Mouse (Mus musculus) midbrain, embryonic 11.5 days (tissue): ENCODE results near the gene Btn1a1. TPM values are rescaled to one million over a fixed set of nuclear protein-coding genes. Genes with fewer than 3 reads are reported as not detected.
A peak's percentile ranks its signal among the peaks of the same experiment; 100 is the strongest.

Source experiments
- ATAC-seq: fragments of 200-750 bp; cut with Nextera tagmentation; 2 replicates; pipeline ENCODE4 v1.8.0; 2017; ENCODE audit warnings: moderate TSS enrichment, moderate library complexity; ENCODE audit not compliant: low FRiP score
- DNase-seq: peaks from one replicate; pipeline ENCODE4 v3.0.0; 2015; ENCODE audit warnings: low spot score; ENCODE audit errors: missing footprints
- H3K27ac ChIP-seq: fragments of 300-500 bp; sonication (generic); 2 replicates; pipeline ENCODE4 v1.5.1; 2014; ENCODE audit warnings: low read depth, low read length
- H3K27me3 ChIP-seq: fragments of 300-500 bp; sonication (generic); 2 replicates; pipeline ENCODE4 v1.6.1; 2014; ENCODE audit warnings: mild to moderate bottlenecking, low read length, moderate library complexity, mixed read lengths; ENCODE audit not compliant: control insufficient read depth, insufficient read depth
- H3K36me3 ChIP-seq: fragments of 300-500 bp; sonication (generic); 2 replicates; pipeline ENCODE4 v1.6.1; 2014; ENCODE audit warnings: mild to moderate bottlenecking, low read length, moderate library complexity, mixed read lengths; ENCODE audit not compliant: control insufficient read depth, insufficient read depth
- H3K4me1 ChIP-seq: fragments of 300-500 bp; sonication (generic); 2 replicates; pipeline ENCODE4 v1.6.1; 2014; ENCODE audit warnings: low read length; ENCODE audit not compliant: control insufficient read depth, insufficient read depth
- H3K4me2 ChIP-seq: fragments of 300-500 bp; sonication (generic); 2 replicates; pipeline ENCODE4 v1.6.1; 2014; ENCODE audit warnings: mild to moderate bottlenecking, moderate library complexity
- H3K4me3 ChIP-seq: fragments of 300-500 bp; sonication (generic); 2 replicates; pipeline ENCODE4 v1.5.1; 2014; ENCODE audit warnings: low read depth, low read length
- H3K9ac ChIP-seq: fragments of 300-500 bp; sonication (generic); 2 replicates; pipeline ENCODE4 v1.6.1; 2014; ENCODE audit warnings: low read length
- H3K9me3 ChIP-seq: fragments of 300-500 bp; sonication (generic); 2 replicates; pipeline ENCODE4 v1.6.1; 2016; ENCODE audit warnings: low read length; ENCODE audit not compliant: control insufficient read depth
- WGBS: fragments of 180-500 bp; shearing (Covaris S2); extraction: QIAGEN DNeasy Blood & Tissue Kit; methylation state at CpG from one replicate; pipeline ENCODE4 v1.1.7; 2014; 5-methylcytosine and 5-hydroxymethylcytosine counted together
- polyA plus RNA-seq: library from polyadenylated mRNA; unstranded; fragments of >200 nt; fragmentation: Nextera tagmentation; extraction: Ambion mirVana; gene quantifications from 2 replicates; pipeline ENCODE4 v1.2.1, GENCODE M21; 2014

Gene Btn1a1
- polyA plus RNA-seq, 1 experiment from 2014 or later: not detected

DNA sequence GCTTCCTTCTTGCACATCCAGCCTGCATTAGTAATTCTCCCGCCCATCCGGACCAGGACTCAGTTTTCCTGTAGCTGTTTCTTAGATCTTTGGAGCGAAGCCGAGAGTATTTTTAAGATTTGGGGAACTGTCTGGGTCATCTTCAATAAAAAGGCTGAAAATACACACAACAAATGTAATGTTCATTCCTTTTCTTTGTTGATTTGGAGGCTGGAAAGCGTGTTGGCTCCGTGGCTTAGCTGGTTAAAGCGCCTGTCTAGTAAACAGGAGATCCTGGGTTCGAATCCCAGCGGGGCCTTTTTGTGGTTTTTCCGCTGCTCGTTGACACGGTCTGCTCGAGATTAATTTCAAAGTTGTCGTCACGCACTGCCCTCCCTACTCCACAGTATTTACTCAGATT is 15.3 kb downstream of the Btn1a1 start:
- ATAC-seq: peak; percentile 49; the same call in 1 of the 2 replicates
- Histone ChIP-seq H3K4me3 (peak overlapping the region; percentile 51), H3K9me3 (no peaks in the 10 kb centered on the region), H3K4me1 (no peaks in the 10 kb centered on the region), H3K36me3 (no peaks in the 10 kb centered on the region), H3K9ac (peak overlapping the region; percentile 65), H3K27ac (no peak overlapping the region), H3K4me2 (peak overlapping the region; percentile 63), H3K27me3 (no peaks in the 10 kb centered on the region)
- WGBS: under 1% methylated on average over 15 of the region's 15 CpGs
- DNase-seq: peak; percentile 100

DNA sequence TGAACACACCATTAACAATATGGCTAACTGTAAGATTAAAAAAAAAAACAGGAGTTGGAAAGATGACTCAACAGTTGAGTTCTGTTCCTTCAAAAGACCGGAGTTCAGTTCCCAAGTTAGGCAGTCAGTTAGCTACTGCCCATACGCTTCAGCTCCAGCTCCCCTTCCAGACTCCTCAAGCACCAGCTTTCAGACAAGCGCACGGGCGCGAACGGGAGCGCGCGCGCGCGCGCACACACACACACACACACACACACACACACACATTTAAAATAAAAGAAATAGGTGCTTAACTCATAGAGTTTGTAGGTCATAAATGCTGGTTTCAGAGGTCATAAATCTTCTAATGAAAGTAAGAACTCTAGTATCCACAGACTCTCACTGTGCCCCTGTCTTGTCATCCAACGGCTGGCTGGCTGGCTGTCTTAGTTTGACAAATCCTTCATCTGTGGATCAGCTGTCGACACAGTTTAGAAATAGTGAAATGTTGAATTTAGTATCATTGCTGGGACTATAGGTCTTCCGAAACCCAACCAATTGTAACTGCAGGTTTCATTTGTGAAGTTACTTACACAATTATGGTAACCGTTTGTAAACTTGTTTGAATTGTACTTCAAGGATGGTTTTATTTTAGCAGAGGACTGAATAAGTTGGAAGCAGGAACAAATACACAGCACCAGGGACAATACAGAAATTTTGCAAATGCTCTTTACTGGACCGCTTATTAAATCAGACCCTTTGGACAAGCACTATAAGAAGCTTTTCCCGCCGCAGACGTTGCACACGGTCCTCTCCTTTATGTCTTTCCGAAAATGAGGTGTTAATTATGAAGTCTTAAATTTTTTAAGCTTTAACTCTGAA is 16.2 kb downstream of the Btn1a1 start:
- no peaks in the 10 kb centered on the region for H3K27me3 ChIP-seq
- no peaks in the 10 kb centered on the region for H3K9me3 ChIP-seq
- no peaks in the 10 kb centered on the region for H3K36me3 ChIP-seq
- ATAC-seq: no peak
- peaks cover 3% of the 10 kb centered on the region for H3K4me1 ChIP-seq
- DNase-seq: peak; percentile 98
- peak overlapping the region; percentile 63 for H3K4me2 ChIP-seq
- WGBS: under 1% methylated on average over 24 of the region's 24 CpGs
- peak overlapping the region; percentile 65 for H3K9ac ChIP-seq
- peak overlapping the region; percentile 51 for H3K4me3 ChIP-seq
- H3K27ac ChIP-seq: no peak overlapping the region

DNA sequence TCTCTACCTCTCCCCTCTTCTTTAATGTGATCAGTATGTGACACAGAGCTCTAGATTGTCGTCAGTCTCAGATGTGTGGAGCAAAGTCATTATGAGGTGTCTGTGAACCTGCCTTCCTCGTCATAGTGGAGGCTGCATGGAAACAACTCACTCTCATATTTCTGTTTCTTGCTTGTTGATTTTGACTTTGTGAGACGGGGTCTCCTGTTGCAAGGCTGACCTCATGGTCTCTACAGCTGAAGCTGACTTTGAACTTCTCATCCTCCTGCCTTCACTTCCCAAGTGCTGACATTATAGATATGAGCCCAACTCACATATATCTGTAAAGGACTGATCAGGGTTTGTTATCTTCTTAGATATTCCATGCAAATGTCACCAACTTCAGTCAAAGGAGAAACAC is 16.9 kb downstream of the Btn1a1 start:
- DNase-seq: no peak
- H3K9ac ChIP-seq: no peak overlapping the region
- ATAC-seq: no peak
- peaks cover 6% of the 10 kb centered on the region for H3K4me1 ChIP-seq
- no peaks in the 10 kb centered on the region for H3K36me3 ChIP-seq
- H3K4me3 ChIP-seq: no peak overlapping the region
- H3K27ac ChIP-seq: no peak overlapping the region
- peak overlapping the region; percentile 63; the same call in 1 of the 2 replicates for H3K4me2 ChIP-seq
- H3K9me3 ChIP-seq: no peaks in the 10 kb centered on the region
- 49% methylated on average over 3 of the region's 3 CpGs for WGBS
- H3K27me3 ChIP-seq: no peaks in the 10 kb centered on the region

DNA sequence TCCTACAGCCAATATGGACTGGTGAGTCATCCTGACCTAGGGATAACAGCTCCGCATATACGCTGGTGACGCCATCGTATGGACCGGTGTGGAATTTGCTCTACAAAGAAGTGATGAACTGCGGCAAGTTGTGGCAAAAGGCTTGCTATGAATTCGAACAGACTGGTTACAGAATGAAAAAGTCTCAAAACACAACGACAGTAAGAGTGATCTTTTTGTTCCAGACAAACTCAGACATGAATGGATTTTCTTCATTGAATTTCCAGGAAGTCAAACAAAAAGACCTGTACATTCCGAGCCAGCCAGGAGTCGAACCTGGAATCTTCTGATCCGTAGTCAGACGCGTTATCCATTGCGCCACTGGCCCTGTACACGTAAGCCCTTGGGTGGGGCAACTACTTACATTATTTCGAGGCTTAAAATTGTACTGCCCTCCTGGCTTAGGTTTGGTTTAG is 19.2 kb downstream of the Btn1a1 start:
- Histone ChIP-seq H3K9ac (peak overlapping the region; percentile 64), H3K27ac (peak overlapping the region; percentile 59), H3K4me3 (peak overlapping the region; percentile 48), H3K4me2 (peak overlapping the region; percentile 74), H3K9me3 (no peaks in the 10 kb centered on the region), H3K36me3 (no peaks in the 10 kb centered on the region), H3K27me3 (no peaks in the 10 kb centered on the region), H3K4me1 (peaks cover 6% of the 10 kb centered on the region)
- WGBS: under 1% methylated on average over 16 of the region's 16 CpGs
- peak; percentile 100 for DNase-seq
- peak; percentile 65 for ATAC-seq

DNA sequence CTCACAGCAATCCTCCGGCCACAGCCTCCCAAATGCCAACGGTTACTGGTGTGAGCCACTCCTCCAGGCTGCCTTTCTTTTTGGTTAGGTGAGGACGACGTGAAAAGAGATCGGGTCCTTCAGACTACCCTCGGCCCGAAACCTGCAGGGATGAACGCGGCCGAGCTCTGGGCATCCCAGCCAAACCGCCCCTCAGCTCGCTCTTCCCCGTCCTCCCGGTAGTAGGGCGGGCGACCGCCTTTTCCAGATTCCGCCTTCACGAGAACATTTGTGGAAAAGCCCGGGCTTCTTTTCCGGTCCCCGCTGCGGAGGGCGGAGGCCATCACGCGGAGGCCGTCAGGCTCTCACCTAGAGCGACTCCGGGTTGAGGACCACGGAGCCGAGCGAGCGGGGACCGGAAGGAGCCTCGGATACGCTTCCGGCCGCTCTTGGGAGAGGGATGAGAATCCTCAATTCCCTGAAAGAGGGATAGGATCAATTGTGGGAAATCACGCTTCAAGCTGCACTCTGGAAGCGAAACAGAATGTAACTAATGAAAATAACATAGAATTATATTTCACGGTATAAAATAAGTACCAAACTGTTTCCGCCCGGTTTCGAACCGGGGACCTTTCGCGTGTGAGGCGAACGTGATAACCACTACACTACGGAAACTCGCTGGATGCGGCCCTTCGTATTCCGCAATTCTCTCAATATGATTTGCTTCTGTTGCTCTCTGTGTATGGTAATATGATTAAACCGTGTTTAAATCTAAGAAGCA is 20.0 kb downstream of the Btn1a1 start:
- under 1% methylated on average over 55 of the region's 55 CpGs for WGBS
- Histone ChIP-seq H3K4me1 (peaks cover 6% of the 10 kb centered on the region), H3K9me3 (no peaks in the 10 kb centered on the region), H3K36me3 (no peaks in the 10 kb centered on the region), H3K4me3 (peak overlapping the region; percentile 48), H3K27ac (peak overlapping the region; percentile 90), H3K4me2 (peak overlapping the region; percentile 74), H3K27me3 (no peaks in the 10 kb centered on the region), H3K9ac (peak overlapping the region; percentile 70)
- DNase-seq (peak; percentile 100), ATAC-seq (peak; percentile 94)

DNA sequence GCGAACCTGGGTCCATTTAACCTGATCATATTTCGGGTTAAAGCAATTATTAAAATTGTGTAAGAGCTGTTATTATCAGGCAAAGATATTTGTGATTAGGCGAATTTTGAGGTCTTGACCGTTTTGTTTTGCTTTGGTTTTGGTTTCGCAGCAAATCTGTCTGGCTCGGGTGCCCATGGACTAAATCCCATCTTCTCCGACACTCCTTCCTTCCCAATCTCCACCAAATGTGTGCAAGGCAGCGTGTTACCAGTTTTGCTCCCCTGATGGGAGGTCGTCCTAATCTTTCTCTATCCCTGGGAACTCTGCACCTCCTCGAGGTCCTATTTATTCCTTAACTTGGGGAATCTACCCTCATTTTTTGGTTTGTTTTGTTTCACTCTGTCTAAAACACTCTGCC is 20.5 kb downstream of the Btn1a1 start:
- Histone ChIP-seq H3K27me3 (no peaks in the 10 kb centered on the region), H3K36me3 (no peaks in the 10 kb centered on the region), H3K9me3 (no peaks in the 10 kb centered on the region), H3K4me2 (peak overlapping the region; percentile 74), H3K4me3 (peak overlapping the region; percentile 48), H3K4me1 (peaks cover 6% of the 10 kb centered on the region), H3K9ac (peak overlapping the region; percentile 70), H3K27ac (peak overlapping the region; percentile 90)
- DNase-seq: no peak
- ATAC-seq: no peak
- 2% methylated on average over 10 of the region's 10 CpGs for WGBS

DNA sequence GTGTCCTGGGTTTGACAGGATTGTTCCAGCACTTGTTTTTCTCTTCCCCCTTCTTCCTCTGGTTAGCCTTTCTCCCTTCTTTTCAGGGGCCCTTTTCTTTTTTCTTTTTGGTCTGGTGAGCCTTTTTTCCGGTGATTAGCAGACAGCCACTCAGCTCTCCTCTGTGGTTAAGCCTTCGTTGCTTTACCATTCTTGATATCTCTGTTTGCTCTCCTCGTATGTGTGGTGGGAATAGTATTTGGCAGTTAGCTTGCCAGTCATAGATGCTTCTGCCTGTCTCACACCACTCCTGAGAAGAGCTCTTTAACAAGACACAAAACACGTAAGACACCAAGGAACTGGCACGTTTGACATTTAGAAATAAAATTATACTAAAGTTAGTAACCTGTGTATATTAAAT is 21.2 kb downstream of the Btn1a1 start:
- Histone ChIP-seq H3K9me3 (no peaks in the 10 kb centered on the region), H3K9ac (0 out of 2 replicates have a peak overlapping the region, but pooled peaks have one; percentile 22), H3K36me3 (no peaks in the 10 kb centered on the region), H3K4me3 (no peak overlapping the region), H3K27me3 (no peaks in the 10 kb centered on the region), H3K4me1 (peaks cover 6% of the 10 kb centered on the region), H3K4me2 (peak overlapping the region; percentile 74; the same call in 1 of the 2 replicates), H3K27ac (no peak overlapping the region)
- ATAC-seq (no peak), DNase-seq (no peak)
- WGBS: 36% methylated on average over 5 of the region's 5 CpGs

DNA sequence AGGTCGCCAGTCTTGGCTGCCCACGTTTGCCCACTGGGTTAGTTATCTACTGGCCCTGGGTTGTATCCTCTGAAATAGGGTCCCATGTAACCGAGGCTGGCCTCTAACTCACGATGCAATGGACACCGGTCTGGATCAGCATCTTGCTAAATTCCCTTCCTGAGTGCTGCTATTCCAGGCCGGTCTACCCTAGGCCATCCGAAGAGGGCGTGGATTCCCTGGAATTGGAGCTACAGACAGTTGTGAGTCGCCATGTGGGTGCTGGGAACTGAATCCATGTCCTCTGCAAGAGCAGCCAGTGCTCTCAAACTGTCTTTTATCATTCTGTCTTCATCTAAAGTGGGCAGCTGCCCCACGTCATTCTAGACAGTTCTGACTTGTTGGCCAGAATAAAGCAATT is 25.8 kb downstream of the Btn1a1 start:
- Histone ChIP-seq H3K27ac (no peak overlapping the region), H3K36me3 (no peaks in the 10 kb centered on the region), H3K9me3 (no peaks in the 10 kb centered on the region), H3K9ac (no peak overlapping the region), H3K27me3 (no peaks in the 10 kb centered on the region), H3K4me2 (no peak overlapping the region), H3K4me3 (no peak overlapping the region), H3K4me1 (peaks cover 6% of the 10 kb centered on the region)
- DNase-seq (no peak), ATAC-seq (no peak)
- WGBS: 59% methylated on average over 10 of the region's 10 CpGs

DNA sequence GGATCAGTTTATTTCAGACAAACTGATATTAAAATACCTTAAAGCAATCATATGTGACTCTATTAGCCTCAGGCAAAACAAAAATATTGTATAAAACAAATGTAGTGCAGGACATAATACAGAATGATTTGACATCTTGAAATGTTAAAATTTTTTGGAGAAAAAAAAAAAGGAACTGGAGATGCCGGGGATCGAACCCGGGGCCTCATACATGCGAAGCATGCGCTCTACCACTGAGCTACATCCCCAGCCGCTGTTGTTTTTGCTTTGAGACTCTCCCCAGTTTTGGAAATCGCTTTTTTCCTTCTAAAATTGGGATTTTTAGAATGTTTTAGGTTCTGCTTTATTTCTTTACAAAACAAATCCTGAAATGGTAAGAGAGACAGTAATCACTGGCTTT is 27.2 kb downstream of the Btn1a1 start:
- H3K27me3 ChIP-seq: no peaks in the 10 kb centered on the region
- no peaks in the 10 kb centered on the region for H3K9me3 ChIP-seq
- no peak overlapping the region for H3K27ac ChIP-seq
- WGBS: 2% methylated on average over 7 of the region's 7 CpGs
- peak overlapping the region; percentile 54 for H3K4me3 ChIP-seq
- DNase-seq (peak; percentile 98), ATAC-seq (no peak; the same call in 1 of the 2 replicates)
- H3K9ac ChIP-seq: no peak overlapping the region
- H3K4me2 ChIP-seq: peak overlapping the region; percentile 53
- H3K36me3 ChIP-seq: no peaks in the 10 kb centered on the region
- H3K4me1 ChIP-seq: peaks cover 3% of the 10 kb centered on the region; the same call in 1 of the 2 replicates
